ENCODE assay signal across 19 mouse cellular contexts in the genomic region with DNA sequence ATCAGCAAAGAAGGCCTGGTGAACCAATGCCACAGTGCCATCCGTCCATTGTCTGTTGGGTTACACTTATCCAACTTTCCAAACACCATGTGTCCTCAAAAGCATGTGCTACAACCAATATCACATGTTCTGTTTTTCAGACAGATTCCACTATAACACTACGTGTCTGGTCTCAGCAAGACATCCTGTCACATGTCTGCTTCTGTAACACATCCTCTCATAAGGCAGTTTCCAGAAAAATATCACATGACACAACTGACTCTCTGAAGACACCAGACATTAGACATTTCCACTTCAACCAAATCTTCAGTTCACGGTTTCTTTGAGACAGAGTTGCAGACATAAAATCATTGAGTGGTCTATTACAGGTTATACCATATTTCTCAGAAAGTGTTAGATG.
"Had no signal": no experiment of that assay in that cellular context is flagged by ENCODE, and none has a peak within 500 bp of the region (broad histone marks: within the 10 kb centered on the region; RNA-seq: fewer than 3 reads in every experiment).

No protein-coding gene starts in this region.

- H3K4me1 ChIP-seq: kidney, embryonic 15.5 days; limb, embryonic 10.5 days; limb, embryonic 13.5 days; liver, embryonic 12.5 days; liver, embryonic 15.5 days; lung, embryonic 15.5 days; midbrain, embryonic 12.5 days; midbrain, embryonic 15.5 days; stomach, embryonic 15.5 days had no signal

- H3K4me3 ChIP-seq: kidney, embryonic 15.5 days; limb, embryonic 10.5 days; limb, embryonic 13.5 days; liver, embryonic 12.5 days; liver, embryonic 15.5 days; lung, embryonic 15.5 days; midbrain, embryonic 12.5 days; midbrain, embryonic 15.5 days; myocyte; stomach, embryonic 15.5 days had no signal

- H3K27me3 ChIP-seq: kidney, embryonic 15.5 days; limb, embryonic 13.5 days; liver, embryonic 12.5 days; liver, embryonic 15.5 days; lung, embryonic 15.5 days; midbrain, embryonic 12.5 days; midbrain, embryonic 15.5 days; stomach, embryonic 15.5 days had no signal

- H3K27ac ChIP-seq: kidney, embryonic 15.5 days; limb, embryonic 10.5 days; limb, embryonic 13.5 days; liver, embryonic 12.5 days; liver, embryonic 15.5 days; lung, embryonic 15.5 days; midbrain, embryonic 12.5 days; midbrain, embryonic 15.5 days; stomach, embryonic 15.5 days had no signal

- H3K36me3 ChIP-seq: kidney, embryonic 15.5 days; limb, embryonic 10.5 days; limb, embryonic 13.5 days; liver, embryonic 12.5 days; liver, embryonic 15.5 days; lung, embryonic 15.5 days; midbrain, embryonic 12.5 days; midbrain, embryonic 15.5 days; stomach, embryonic 15.5 days had no signal

- ATAC-seq: liver, embryonic 12.5 days; midbrain, embryonic 15.5 days had no signal

- H3K9ac ChIP-seq: kidney, embryonic 15.5 days; limb, embryonic 13.5 days; liver, embryonic 12.5 days; liver, embryonic 15.5 days; lung, embryonic 15.5 days; midbrain, embryonic 12.5 days; midbrain, embryonic 15.5 days; stomach, embryonic 15.5 days had no signal

- H3K9me3 ChIP-seq: kidney, embryonic 15.5 days; limb, embryonic 10.5 days; limb, embryonic 13.5 days; liver, embryonic 12.5 days; liver, embryonic 15.5 days; lung, embryonic 15.5 days; midbrain, embryonic 12.5 days; midbrain, embryonic 15.5 days; stomach, embryonic 15.5 days had no signal

- DNase-seq: kidney, adult 8-10 months; kidney, postnatal 10 days; kidney, postnatal 36 days; liver; lung, adult 18-20 months; lung, postnatal 10 days; lung, postnatal 4 days; right cerebral cortex, postnatal 4 days; thymus, postnatal 36 days had no signal

- H3K4me2 ChIP-seq: kidney, embryonic 15.5 days; limb, embryonic 13.5 days; liver, embryonic 12.5 days; liver, embryonic 15.5 days; lung, embryonic 15.5 days; midbrain, embryonic 12.5 days; midbrain, embryonic 15.5 days; stomach, embryonic 15.5 days had no signal
